Mouse (Mus musculus) cerebral cortex, adult 2 months (tissue): ENCODE results near the gene Fam173b.

ENCODE experiments used
- whole genome bisulfite sequencing: fragments of 180-500 bp; shearing (Covaris S2); methylation state at CpG from one replicate; pipeline ENCODE4 v1.1.7; 2018; 5-methylcytosine and 5-hydroxymethylcytosine counted together

The Fam173b gene

GRCm38 (mm10) chr15:31636091-31636595 lies 34.5 kb downstream of the Fam173b start:
- 82% methylated on average over 9 of the region's 9 CpGs for WGBS

- WGBS, result 84% methylated on average over 6 of the region's 6 CpGs
Observed at GRCm38 (mm10) chr15:31647225-31647624, 45.6 kb downstream of the Fam173b start.

- 81% methylated on average over 8 of the region's 8 CpGs for WGBS
Observed at GRCm38 (mm10) chr15:31647851-31648569, 46.4 kb downstream of the Fam173b start.

GRCm38 (mm10) chr15:31649691-31650090 lies 48.0 kb downstream of the Fam173b start:
- 95% methylated on average over 12 of the region's 12 CpGs for WGBS

- 97% methylated on average over 7 of the region's 7 CpGs for WGBS
Observed at GRCm38 (mm10) chr15:31650821-31651220, 49.2 kb downstream of the Fam173b start.

GRCm38 (mm10) chr15:31660133-31660795 lies 58.6 kb downstream of the Fam173b start:
- WGBS, result 91% methylated on average over 5 of the region's 5 CpGs

GRCm38 (mm10) chr15:31660844-31661243 lies 59.2 kb downstream of the Fam173b start:
- 75% methylated on average over 9 of the region's 9 CpGs for WGBS

- WGBS, result 64% methylated on average over 4 of the region's 4 CpGs
Observed at GRCm38 (mm10) chr15:31661802-31662201, 60.1 kb downstream of the Fam173b start.

GRCm38 (mm10) chr15:31663074-31663473 lies 61.4 kb downstream of the Fam173b start:
- 48% methylated on average over 3 of the region's 3 CpGs for WGBS
